Mouse (Mus musculus): ENCODE measurements at regions not wholly inside any gene's neighbourhood (a gene's known extent, or its start where the extent isn't known, plus 50 kb on each side); places are given as distances from the start of the nearest gene placed in this dataset.

DNA sequence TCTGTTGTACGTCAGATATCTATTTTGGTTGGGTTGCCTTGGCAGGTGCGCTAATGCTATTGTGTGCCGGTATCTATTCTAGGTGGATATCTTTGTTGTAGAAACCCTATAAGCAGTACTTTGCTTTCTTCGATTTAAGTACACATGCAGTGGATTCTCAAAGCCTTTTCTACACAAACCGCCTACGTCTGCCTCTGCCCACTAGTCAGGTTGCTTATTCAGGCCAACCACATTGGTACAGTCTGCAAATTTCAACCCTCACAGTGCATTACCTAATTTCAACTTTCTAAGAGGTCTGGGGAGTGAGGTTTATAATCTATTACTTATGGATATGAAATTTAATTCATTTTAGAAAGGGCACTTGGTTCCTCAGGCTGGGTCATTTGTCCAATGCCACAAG lies 223.5 kb upstream of the Slc16a7 start:
- Histone ChIP-seq H3K4me3 (ENCODE audit: extremely low read depth, insufficient read depth, insufficient read length) (no peak overlapping the region), H3K4me1 (ENCODE audit: control insufficient read depth, insufficient read depth, insufficient read length) (no peaks in the 10 kb centered on the region), H3K27ac (ENCODE audit: insufficient read depth, low read length) (no peak overlapping the region), H3K36me3 (ENCODE audit: control insufficient read depth, insufficient read depth, low read length) (no peaks in the 10 kb centered on the region), H3K27me3 (ENCODE audit: control insufficient read depth, insufficient read depth, low read length) (no peaks in the 10 kb centered on the region)
- WGBS: 94% methylated on average over 6 of the region's 6 CpGs
- TF ChIP-seq CTCF (IDR thresholded peaks at IDR 0.05; ENCODE audit: extremely low read depth, insufficient read depth, insufficient read length, insufficient replicate concordance): no peak
- TF ChIP-seq POLR2A (IDR thresholded peaks at IDR 0.05; ENCODE audit: low read depth, low read length): no peak
- DNase-seq (ENCODE audit: low read depth in 1 of 2, low spot score in 2 of 2): no peak

DNA sequence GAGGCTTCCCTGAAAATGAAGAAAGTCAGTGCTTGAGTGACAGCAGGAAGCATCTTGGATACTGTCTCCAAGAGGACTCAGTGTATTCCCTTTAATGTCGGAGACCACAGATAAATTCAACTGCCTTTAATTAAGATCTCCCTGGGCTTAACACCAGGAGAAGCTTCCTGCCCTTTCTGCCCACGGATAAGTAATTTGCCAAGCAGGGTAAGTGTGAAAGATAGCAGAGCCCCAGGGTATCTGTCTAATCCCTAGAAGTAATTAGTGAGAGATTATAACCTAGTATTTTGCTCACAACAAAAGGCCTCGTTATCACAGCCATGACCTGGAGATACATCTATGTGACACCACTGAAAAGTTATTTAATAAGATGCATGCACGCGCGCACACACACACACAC lies 232.1 kb upstream of the Slc16a7 start:
- H3K4me3 ChIP-seq (ENCODE audit: extremely low read depth, insufficient read depth, insufficient read length): no peak overlapping the region
- 76% methylated on average over 6 of the region's 6 CpGs for WGBS
- no peaks in the 10 kb centered on the region for H3K36me3 ChIP-seq (ENCODE audit: control insufficient read depth, insufficient read depth, low read length)
- H3K4me1 ChIP-seq (ENCODE audit: control insufficient read depth, insufficient read depth, insufficient read length): no peaks in the 10 kb centered on the region
- H3K27ac ChIP-seq (ENCODE audit: insufficient read depth, low read length): no peak overlapping the region
- TF ChIP-seq CTCF (IDR thresholded peaks at IDR 0.05; ENCODE audit: extremely low read depth, insufficient read depth, insufficient read length, insufficient replicate concordance) (no peak), POLR2A (IDR thresholded peaks at IDR 0.05; ENCODE audit: low read depth, low read length) (no peak)
- DNase-seq (ENCODE audit: low read depth in 1 of 2, low spot score in 2 of 2): no peak
- no peaks in the 10 kb centered on the region for H3K27me3 ChIP-seq (ENCODE audit: control insufficient read depth, insufficient read depth, low read length)

DNA sequence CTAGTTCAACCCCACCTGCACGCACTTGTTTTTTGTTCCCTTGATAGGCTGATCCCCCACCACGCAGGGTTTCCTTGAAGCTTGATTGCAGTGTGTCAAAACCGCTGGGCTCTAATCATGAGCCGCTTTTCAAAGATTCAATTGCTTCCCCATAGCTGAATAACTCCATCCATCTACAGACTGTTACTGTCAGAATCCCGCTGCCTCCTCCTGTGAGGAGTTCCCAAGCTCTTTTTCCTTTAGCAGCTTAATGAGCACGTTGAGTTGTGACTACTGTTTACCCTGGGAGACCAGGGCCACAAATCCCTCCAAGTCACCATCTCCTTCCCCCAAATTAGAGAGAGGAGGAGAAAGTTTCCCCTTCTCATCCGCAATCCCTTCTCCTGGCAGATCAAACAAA lies 234.6 kb upstream of the Slc16a7 start:
- WGBS: 59% methylated on average over 7 of the region's 7 CpGs
- Histone ChIP-seq H3K4me3 (ENCODE audit: extremely low read depth, insufficient read depth, insufficient read length) (no peak overlapping the region), H3K36me3 (ENCODE audit: control insufficient read depth, insufficient read depth, low read length) (no peaks in the 10 kb centered on the region), H3K27me3 (ENCODE audit: control insufficient read depth, insufficient read depth, low read length) (no peaks in the 10 kb centered on the region), H3K4me1 (ENCODE audit: control insufficient read depth, insufficient read depth, insufficient read length) (no peaks in the 10 kb centered on the region), H3K27ac (ENCODE audit: insufficient read depth, low read length) (no peak overlapping the region)
- no peak for TF ChIP-seq POLR2A (IDR thresholded peaks at IDR 0.05; ENCODE audit: low read depth, low read length)
- no peak for TF ChIP-seq CTCF (IDR thresholded peaks at IDR 0.05; ENCODE audit: extremely low read depth, insufficient read depth, insufficient read length, insufficient replicate concordance)
- DNase-seq (ENCODE audit: low read depth in 1 of 2, low spot score in 2 of 2): no peak

DNA sequence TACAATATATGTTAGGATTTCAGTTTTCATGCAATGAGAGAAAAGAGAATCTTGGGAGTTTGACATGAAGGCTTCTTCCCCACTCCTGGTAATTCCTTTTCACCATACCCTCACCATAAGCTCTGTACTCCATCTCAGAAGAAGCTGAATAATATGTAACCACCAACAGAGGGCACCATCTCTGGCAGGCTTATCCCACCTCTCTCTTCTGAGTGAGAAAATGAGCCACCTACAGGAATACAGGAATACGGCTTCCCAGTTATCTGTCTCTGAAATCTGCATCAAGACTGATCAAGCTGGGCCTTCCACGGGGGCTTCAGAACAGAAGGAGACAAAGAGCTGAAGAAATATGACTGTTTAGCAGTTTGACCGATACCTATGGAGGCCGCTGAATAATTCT lies 278.6 kb upstream of the Slc16a7 start:
- no peak overlapping the region for H3K27ac ChIP-seq (ENCODE audit: insufficient read depth, low read length)
- no peak for DNase-seq (ENCODE audit: low read depth in 1 of 2, low spot score in 2 of 2)
- H3K4me1 ChIP-seq (ENCODE audit: control insufficient read depth, insufficient read depth, insufficient read length): no peaks in the 10 kb centered on the region
- H3K4me3 ChIP-seq (ENCODE audit: extremely low read depth, insufficient read depth, insufficient read length): no peak overlapping the region
- no peak for TF ChIP-seq POLR2A (IDR thresholded peaks at IDR 0.05; ENCODE audit: low read depth, low read length)
- TF ChIP-seq CTCF (IDR thresholded peaks at IDR 0.05; ENCODE audit: extremely low read depth, insufficient read depth, insufficient read length, insufficient replicate concordance): no peak
- WGBS: 82% methylated on average over 4 of the region's 4 CpGs
- H3K27me3 ChIP-seq (ENCODE audit: control insufficient read depth, insufficient read depth, low read length): no peaks in the 10 kb centered on the region
- no peaks in the 10 kb centered on the region for H3K36me3 ChIP-seq (ENCODE audit: control insufficient read depth, insufficient read depth, low read length)

- Histone ChIP-seq H3K27me3 (ENCODE audit: control insufficient read depth, insufficient read depth, low read length) (no peaks in the 10 kb centered on the region), H3K27ac (ENCODE audit: insufficient read depth, low read length) (no peak overlapping the region), H3K4me1 (ENCODE audit: control insufficient read depth, insufficient read depth, insufficient read length) (no peaks in the 10 kb centered on the region), H3K4me3 (ENCODE audit: extremely low read depth, insufficient read depth, insufficient read length) (no peak overlapping the region), H3K36me3 (ENCODE audit: control insufficient read depth, insufficient read depth, low read length) (no peaks in the 10 kb centered on the region)
- no peak for DNase-seq (ENCODE audit: low read depth in 1 of 2, low spot score in 2 of 2)
- WGBS: 79% methylated on average over 11 of the region's 11 CpGs
- TF ChIP-seq CTCF (IDR thresholded peaks at IDR 0.05; ENCODE audit: extremely low read depth, insufficient read depth, insufficient read length, insufficient replicate concordance) (no peak), POLR2A (IDR thresholded peaks at IDR 0.05; ENCODE audit: low read depth, low read length) (no peak)
Observed at GRCm38 (mm10) chr10:125673637-125674036, 284.4 kb upstream of the Slc16a7 start.

- TF ChIP-seq POLR2A (IDR thresholded peaks at IDR 0.05; ENCODE audit: low read depth, low read length): no peak
- no peak for TF ChIP-seq CTCF (IDR thresholded peaks at IDR 0.05; ENCODE audit: extremely low read depth, insufficient read depth, insufficient read length, insufficient replicate concordance)
- Histone ChIP-seq H3K4me1 (ENCODE audit: control insufficient read depth, insufficient read depth, insufficient read length) (no peaks in the 10 kb centered on the region), H3K4me3 (ENCODE audit: extremely low read depth, insufficient read depth, insufficient read length) (no peak overlapping the region), H3K27ac (ENCODE audit: insufficient read depth, low read length) (no peak overlapping the region), H3K27me3 (ENCODE audit: control insufficient read depth, insufficient read depth, low read length) (no peaks in the 10 kb centered on the region), H3K36me3 (ENCODE audit: control insufficient read depth, insufficient read depth, low read length) (no peaks in the 10 kb centered on the region)
- DNase-seq (ENCODE audit: low read depth in 1 of 2, low spot score in 2 of 2): no peak
- 67% methylated on average over 7 of the region's 7 CpGs for WGBS
Observed at GRCm38 (mm10) chr10:125679644-125680043, 286.3 kb upstream of the Lrig3 start.

- 88% methylated on average over 5 of the region's 5 CpGs for WGBS
- no peak for TF ChIP-seq CTCF (IDR thresholded peaks at IDR 0.05; ENCODE audit: extremely low read depth, insufficient read depth, insufficient read length, insufficient replicate concordance)
- no peak for TF ChIP-seq POLR2A (IDR thresholded peaks at IDR 0.05; ENCODE audit: low read depth, low read length)
- DNase-seq (ENCODE audit: low read depth in 1 of 2, low spot score in 2 of 2): no peak
Observed at GRCm38 (mm10) chr10:125685130-125685529, 280.8 kb upstream of the Lrig3 start.

More at GRCm38 (mm10) chr10:125685130-125685529, 280.8 kb upstream of the Lrig3 start:
- H3K4me3 ChIP-seq (ENCODE audit: extremely low read depth, insufficient read depth, insufficient read length): no peak overlapping the region
- no peaks in the 10 kb centered on the region for H3K4me1 ChIP-seq (ENCODE audit: control insufficient read depth, insufficient read depth, insufficient read length)
- no peaks in the 10 kb centered on the region for H3K36me3 ChIP-seq (ENCODE audit: control insufficient read depth, insufficient read depth, low read length)
- no peak overlapping the region for H3K27ac ChIP-seq (ENCODE audit: insufficient read depth, low read length)
- no peaks in the 10 kb centered on the region for H3K27me3 ChIP-seq (ENCODE audit: control insufficient read depth, insufficient read depth, low read length)

Data from spleen, adult 2 months (tissue).